Mouse (Mus musculus) liver, postnatal 0 days (tissue): ENCODE data around the gene Ndufs2. TPM values are rescaled to one million over a fixed set of nuclear protein-coding genes. Genes with fewer than 3 reads are reported as not detected.
A peak's percentile ranks its signal among the peaks of the same experiment; 100 is the strongest.

Experiments used
- ATAC-seq: fragments of 200-750 bp; cut with Nextera tagmentation; 2 replicates; pipeline ENCODE4 v1.8.0; 2017; ENCODE audit warnings: mild to moderate bottlenecking, moderate library complexity
- DNase-seq: peaks from one replicate; pipeline ENCODE4 v3.0.0-alpha.2; 2016
- H3K27ac ChIP-seq: fragments of 300-500 bp; sonication (generic); 2 replicates; pipeline ENCODE4 v1.5.1; 2014; ENCODE audit warnings: antibody characterized with exemption, moderate library complexity, mild to moderate bottlenecking, low read depth
- H3K27me3 ChIP-seq: fragments of 300-500 bp; sonication (generic); 2 replicates; pipeline ENCODE4 v1.6.1; 2014; ENCODE audit warnings: low read length, control low read depth, mixed read lengths; ENCODE audit not compliant: insufficient read depth
- H3K36me3 ChIP-seq: fragments of 300-500 bp; sonication (generic); replicated peaks from 2 replicates; pipeline ENCODE4 v1.6.1; 2014; ENCODE audit warnings: mild to moderate bottlenecking, control low read depth, low read length, moderate library complexity, mixed read lengths; ENCODE audit not compliant: insufficient read depth
- H3K4me1 ChIP-seq: fragments of 300-500 bp; sonication (generic); 2 replicates; pipeline ENCODE4 v1.6.1; 2014; ENCODE audit warnings: antibody characterized with exemption, mild to moderate bottlenecking, control low read depth; ENCODE audit not compliant: insufficient read depth
- H3K4me2 ChIP-seq: fragments of 300-500 bp; sonication (generic); 2 replicates; pipeline ENCODE4 v1.6.1; 2014; ENCODE audit warnings: low read depth, mild to moderate bottlenecking, low read length, moderate library complexity, mixed read lengths
- H3K4me3 ChIP-seq: fragments of 300-500 bp; sonication (generic); 2 replicates; pipeline ENCODE4 v1.5.1; 2014; ENCODE audit warnings: low read depth, low read length
- H3K9ac ChIP-seq: fragments of 300-500 bp; sonication (generic); replicated peaks from 2 replicates; pipeline ENCODE4 v1.6.1; 2014; ENCODE audit warnings: mild to moderate bottlenecking, moderate library complexity
- H3K9me3 ChIP-seq: fragments of 300-500 bp; sonication (generic); 2 replicates; pipeline ENCODE4 v1.6.1; 2016; ENCODE audit warnings: mild to moderate bottlenecking, control low read depth, low read length, mixed read lengths
- CTCF ChIP-seq: sonication (generic); IDR thresholded peaks from 2 replicates; pipeline ENCODE4 v1.5.1; 2016; ENCODE audit warnings: antibody characterized with exemption, low read depth
- EP300 ChIP-seq: IDR thresholded peaks from 2 replicates; pipeline ENCODE4 v1.6.1; 2016; ENCODE audit warnings: antibody characterized with exemption, low read depth, mild to moderate bottlenecking
- WGBS: fragments of 180-500 bp; shearing (Covaris S2); extraction: QIAGEN DNeasy Blood & Tissue Kit; methylation state at CpG from one replicate; pipeline ENCODE4 v1.1.7; 2014; ENCODE audit not compliant: insufficient replicate concordance; 5-methylcytosine and 5-hydroxymethylcytosine counted together
- polyA plus RNA-seq: library from polyadenylated mRNA; unstranded; fragments of >200 nt; fragmentation: Nextera tagmentation; extraction: Ambion mirVana; gene quantifications from 2 replicates; pipeline ENCODE4 v1.2.1, GENCODE M21; 2015

The Ndufs2 gene
- polyA plus RNA-seq, 1 experiment from 2014 or later, result 158 TPM

DNA sequence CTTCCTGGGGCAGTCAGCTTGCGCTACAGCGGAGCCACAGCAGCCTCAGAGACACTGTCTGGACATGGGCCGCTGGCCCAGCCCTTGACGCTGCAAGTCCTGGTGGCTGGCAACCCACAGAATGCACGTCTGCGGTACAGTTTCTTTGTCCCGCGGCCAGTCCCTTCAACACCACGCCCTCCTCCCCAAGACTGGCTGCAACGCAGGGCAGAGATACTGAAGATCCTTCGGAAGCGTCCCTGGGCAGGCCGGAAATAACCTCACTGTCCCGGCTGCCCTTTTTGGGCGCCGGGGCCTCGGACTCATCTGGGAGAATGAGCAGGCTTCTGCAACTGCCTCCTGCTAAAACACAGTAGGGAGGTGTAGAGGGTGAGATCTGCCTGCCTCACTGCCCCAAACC lies 7.7 kb upstream of the Ndufs2 start:
- no peak overlapping the region for H3K27ac ChIP-seq
- no peak overlapping the region for H3K4me3 ChIP-seq
- ATAC-seq (no peak), DNase-seq (no peak)
- TF ChIP-seq EP300 (no peak), CTCF (no peak)
- H3K36me3 ChIP-seq, result no peaks in the 10 kb centered on the region
- peaks cover 14% of the 10 kb centered on the region for H3K4me1 ChIP-seq
- H3K4me2 ChIP-seq, result no peak overlapping the region
- no peaks in the 10 kb centered on the region for H3K9me3 ChIP-seq
- 74% methylated on average over 17 of the region's 17 CpGs for WGBS
- 0 out of 2 replicates have a peak, but pooled peaks cover 6% of the 10 kb centered on the region for H3K27me3 ChIP-seq
- H3K9ac ChIP-seq, result no peak overlapping the region

DNA sequence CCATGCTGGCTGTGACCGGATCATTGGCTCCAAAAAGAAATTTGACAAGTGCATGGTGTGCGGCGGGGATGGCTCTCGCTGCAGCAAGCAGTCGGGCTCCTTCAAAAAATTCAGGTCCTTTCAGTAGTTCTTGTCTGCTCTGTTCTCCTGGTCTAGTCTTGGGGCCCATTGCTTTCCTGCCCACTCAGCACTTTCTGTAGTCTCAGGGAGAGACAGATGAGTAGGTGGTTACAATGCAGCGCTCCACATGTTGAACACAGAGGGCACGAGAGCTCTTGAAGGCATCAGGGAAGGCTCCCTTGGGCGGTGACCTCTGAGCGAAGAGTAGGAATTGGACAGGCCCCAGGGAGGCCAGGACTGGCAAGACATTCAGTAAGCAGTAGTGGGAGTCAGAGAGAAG lies 6.6 kb upstream of the Ndufs2 start:
- H3K9ac ChIP-seq, result no peak overlapping the region
- H3K27ac ChIP-seq, result no peak overlapping the region
- no peak overlapping the region for H3K4me3 ChIP-seq
- 75% methylated on average over 9 of the region's 9 CpGs for WGBS
- TF ChIP-seq CTCF, result no peak
- no peak for TF ChIP-seq EP300
- no peak overlapping the region for H3K4me2 ChIP-seq
- DNase-seq (no peak), ATAC-seq (no peak)
- H3K9me3 ChIP-seq, result no peaks in the 10 kb centered on the region
- 0 out of 2 replicates have a peak, but pooled peaks cover 6% of the 10 kb centered on the region for H3K27me3 ChIP-seq
- peaks cover 14% of the 10 kb centered on the region for H3K4me1 ChIP-seq
- H3K36me3 ChIP-seq, result no peaks in the 10 kb centered on the region

DNA sequence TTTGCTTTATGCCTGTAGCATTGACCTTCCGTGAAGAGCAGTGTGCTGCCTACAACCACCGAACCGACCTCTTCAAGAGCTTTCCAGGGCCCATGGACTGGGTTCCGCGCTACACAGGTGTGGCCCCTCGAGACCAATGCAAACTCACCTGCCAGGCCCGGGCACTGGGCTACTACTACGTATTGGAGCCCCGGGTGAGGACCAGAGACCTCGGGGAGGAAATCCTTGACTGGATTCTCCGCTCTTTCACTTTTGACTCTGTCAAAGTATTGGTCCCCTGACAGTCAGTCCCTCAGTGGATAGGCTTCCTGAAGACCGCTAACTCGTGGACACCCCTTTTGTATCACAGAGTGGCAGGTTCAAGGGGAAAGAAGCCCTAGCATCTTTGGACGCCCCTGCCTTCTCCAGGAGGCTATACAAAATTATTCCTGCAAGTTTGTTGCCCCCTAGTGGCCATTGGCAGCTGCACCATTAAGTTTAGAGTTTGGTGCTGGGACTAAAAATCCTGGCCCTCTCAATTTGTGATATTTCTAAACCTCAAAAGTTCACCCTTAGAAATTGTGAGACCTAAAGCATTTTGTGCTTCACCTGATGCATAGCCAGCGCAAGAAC lies 5.9 kb upstream of the Ndufs2 start:
- H3K27ac ChIP-seq, result no peak overlapping the region
- peaks cover 8% of the 10 kb centered on the region for H3K4me1 ChIP-seq
- no peak for ATAC-seq
- H3K9me3 ChIP-seq, result no peaks in the 10 kb centered on the region
- WGBS, result 51% methylated on average over 15 of the region's 15 CpGs
- TF ChIP-seq EP300, result no peak
- peak; percentile 87 for TF ChIP-seq CTCF
- peak; percentile 74 for DNase-seq
- no peaks in the 10 kb centered on the region for H3K36me3 ChIP-seq
- no peak overlapping the region for H3K4me2 ChIP-seq
- 0 out of 2 replicates have a peak, but pooled peaks cover 6% of the 10 kb centered on the region for H3K27me3 ChIP-seq
- no peak overlapping the region for H3K4me3 ChIP-seq
- H3K9ac ChIP-seq, result no peak overlapping the region

DNA sequence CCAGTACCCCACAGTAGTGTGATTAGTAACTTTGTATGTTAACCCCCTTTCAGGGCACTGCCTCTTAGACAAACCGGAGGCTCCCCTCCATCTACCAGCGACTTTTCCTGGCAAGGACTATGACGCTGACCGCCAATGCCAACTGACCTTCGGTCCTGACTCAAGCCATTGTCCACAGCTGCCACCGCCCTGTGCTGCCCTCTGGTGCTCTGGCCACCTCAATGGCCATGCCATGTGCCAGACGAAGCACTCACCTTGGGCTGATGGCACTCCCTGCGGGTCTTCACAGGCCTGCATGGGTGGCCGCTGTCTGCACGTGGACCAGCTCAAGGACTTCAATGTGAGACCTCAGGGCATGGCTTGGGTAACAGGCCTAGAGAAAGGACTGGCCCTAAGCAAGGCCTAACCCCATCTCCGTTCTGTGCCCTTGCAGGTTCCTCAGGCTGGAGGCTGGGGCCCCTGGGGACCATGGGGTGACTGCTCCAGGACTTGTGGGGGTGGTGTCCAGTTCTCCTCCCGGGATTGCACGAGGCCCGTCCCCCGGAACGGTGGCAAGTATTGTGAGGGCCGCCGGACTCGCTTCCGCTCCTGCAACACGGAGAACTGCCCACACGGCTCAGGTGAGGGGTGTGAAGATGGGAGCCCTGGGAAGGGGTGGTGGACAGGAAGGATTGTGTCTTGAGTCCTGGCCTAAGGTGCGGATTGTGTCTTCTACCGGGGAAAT lies 5.1 kb upstream of the Ndufs2 start:
- ATAC-seq, result peak; percentile 33; the same call in 1 of the 2 replicates
- no peak for DNase-seq

DNA sequence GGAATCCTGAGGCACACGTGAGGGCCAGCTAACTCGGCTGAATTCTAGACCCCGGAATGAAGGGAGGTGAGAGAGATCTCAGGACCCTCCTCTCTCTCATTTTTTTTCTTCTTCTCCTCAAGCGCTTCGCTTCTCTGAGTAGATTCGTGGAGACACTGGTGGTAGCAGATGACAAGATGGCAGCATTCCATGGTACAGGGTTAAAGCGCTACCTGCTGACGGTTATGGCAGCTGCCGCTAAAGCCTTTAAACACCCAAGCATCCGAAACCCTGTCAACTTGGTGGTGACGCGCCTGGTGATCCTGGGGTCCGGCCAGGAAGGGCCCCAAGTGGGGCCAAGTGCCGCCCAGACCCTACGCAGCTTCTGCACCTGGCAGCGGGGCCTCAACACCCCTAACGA lies 1.2 kb upstream of the Ndufs2 start:
- no peak for DNase-seq
- 81% methylated on average over 17 of the region's 17 CpGs for WGBS
- no peak for TF ChIP-seq CTCF
- TF ChIP-seq EP300, result no peak
- Histone ChIP-seq H3K27ac (no peak overlapping the region), H3K27me3 (peaks cover 16% of the 10 kb centered on the region; the same call in 1 of the 2 replicates), H3K36me3 (no peaks in the 10 kb centered on the region), H3K4me2 (peak overlapping the region; percentile 49; the same call in 1 of the 2 replicates), H3K4me3 (no peak overlapping the region), H3K9ac (no peak overlapping the region), H3K9me3 (no peaks in the 10 kb centered on the region), H3K4me1 (peaks cover 8% of the 10 kb centered on the region)
- no peak for ATAC-seq

More for the DNA sequence above, 5.1 kb upstream of the Ndufs2 start:
- no peak overlapping the region for H3K9ac ChIP-seq
- no peak overlapping the region for H3K4me2 ChIP-seq
- peaks cover 8% of the 10 kb centered on the region for H3K4me1 ChIP-seq
- WGBS, result 80% methylated on average over 24 of the region's 24 CpGs
- peaks cover 11% of the 10 kb centered on the region; the same call in 1 of the 2 replicates for H3K27me3 ChIP-seq
- no peak overlapping the region for H3K27ac ChIP-seq
- H3K4me3 ChIP-seq, result no peak overlapping the region
- no peaks in the 10 kb centered on the region for H3K9me3 ChIP-seq
- no peaks in the 10 kb centered on the region for H3K36me3 ChIP-seq
- TF ChIP-seq CTCF (peak; percentile 52), EP300 (no peak)

DNA sequence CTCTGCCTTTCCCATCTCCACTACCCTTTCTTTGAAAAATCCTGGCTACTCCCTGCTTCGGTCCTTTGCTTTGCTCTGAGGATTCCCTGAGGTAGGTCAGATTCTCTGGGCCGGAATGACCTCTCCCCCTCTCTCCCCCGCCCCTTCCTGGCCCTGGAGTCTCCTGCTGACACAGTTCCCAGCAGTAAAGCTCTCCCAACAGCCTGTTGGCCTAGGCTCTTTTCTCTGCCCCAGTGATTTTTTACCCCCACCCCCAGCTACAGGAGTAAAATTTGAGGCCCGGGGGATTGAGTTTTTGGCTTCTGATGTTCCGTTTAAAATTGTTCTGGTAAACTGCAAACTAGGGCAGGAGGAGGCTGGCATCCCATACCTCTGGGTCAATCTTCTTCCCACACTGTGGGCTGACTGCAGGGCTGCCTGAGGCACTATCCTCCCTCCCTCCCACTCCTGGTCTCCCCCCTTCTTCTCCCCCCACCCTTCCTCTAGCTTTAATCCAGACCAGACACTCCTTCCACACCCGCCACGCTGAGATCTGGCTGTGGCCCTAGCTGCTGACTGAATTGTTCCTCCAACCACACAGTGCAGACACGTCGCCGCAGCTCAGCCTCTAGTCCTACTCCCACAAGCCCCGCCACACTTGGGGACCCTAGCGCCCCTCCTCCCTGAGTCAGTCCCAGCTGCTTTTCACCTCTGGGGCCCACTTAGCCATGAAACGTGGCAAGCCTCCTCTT lies 571 bp upstream of the Ndufs2 start:
- ATAC-seq, result no peak

More for the DNA sequence above, 571 bp upstream of the Ndufs2 start:
- H3K27ac ChIP-seq, result 0 out of 2 replicates have a peak overlapping the region, but pooled peaks have one; percentile 11
- 33% methylated on average over 13 of the region's 13 CpGs for WGBS
- peaks cover 9% of the 10 kb centered on the region for H3K4me1 ChIP-seq
- H3K36me3 ChIP-seq, result no peaks in the 10 kb centered on the region
- DNase-seq, result no peak
- H3K9ac ChIP-seq, result peak overlapping the region; percentile 16; the same call in 1 of the 2 replicates
- H3K4me3 ChIP-seq, result peak overlapping the region; percentile 35; the same call in 1 of the 2 replicates
- H3K9me3 ChIP-seq, result no peaks in the 10 kb centered on the region
- H3K4me2 ChIP-seq, result peak overlapping the region; percentile 49
- peaks cover 16% of the 10 kb centered on the region; the same call in 1 of the 2 replicates for H3K27me3 ChIP-seq
- TF ChIP-seq CTCF (no peak), EP300 (no peak)
